ENCODE assay signal across 14 mouse cellular contexts in the genomic region with DNA sequence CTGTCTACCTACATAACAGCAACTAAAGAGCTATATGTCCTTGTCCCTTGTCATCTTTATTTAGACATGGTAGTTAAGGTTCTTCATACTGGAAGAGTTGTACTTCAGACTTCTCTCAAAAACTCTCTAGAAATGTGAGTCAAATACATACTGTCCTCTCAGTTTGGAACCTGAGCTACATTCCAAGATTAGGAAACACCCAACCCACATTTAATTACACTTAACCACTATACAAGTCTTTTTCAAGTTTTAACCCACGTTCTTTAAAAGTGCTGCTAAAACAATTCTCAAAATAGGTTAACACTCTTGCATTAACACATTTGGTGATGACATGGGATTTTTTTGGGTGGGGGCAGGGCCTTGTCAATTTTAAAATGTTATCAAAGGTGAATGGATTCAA.
"Had no signal": no experiment of that assay in that cellular context is flagged by ENCODE, and none has a peak within 500 bp of the region (broad histone marks: within the 10 kb centered on the region; RNA-seq: fewer than 3 reads in every experiment).

No protein-coding gene starts in this region.

- ATAC-seq: hindbrain, postnatal 0 days; intestine, embryonic 16.5 days; liver, embryonic 12.5 days had no signal

- DNase-seq: gastrocnemius, postnatal 14 days; gastrocnemius, postnatal 36 days; heart, adult 11 months; heart, adult 2 months; heart, postnatal 14 days; heart, postnatal 36 days; kidney, adult 11 months; kidney, adult 2 months; kidney, adult 9 months; kidney, postnatal 14 days; kidney, postnatal 36 days had no signal
